Mouse (Mus musculus) heart, embryonic 16.5 days (tissue): ENCODE data around the gene Sez6l2. TPM values are rescaled to one million over a fixed set of nuclear protein-coding genes. Genes with fewer than 3 reads are reported as not detected.
A peak's percentile ranks its signal among the peaks of the same experiment; 100 is the strongest.

Experiments used
- ATAC-seq: fragments of 200-750 bp; cut with Nextera tagmentation; replicated peaks from 2 replicates; pipeline ENCODE4 v1.8.0; 2017; ENCODE audit warnings: moderate number of reproducible peaks; ENCODE audit not compliant: insufficient read depth, low FRiP score; ENCODE audit errors: extremely low read depth
- H3K27ac ChIP-seq: fragments of 300-500 bp; sonication (generic); 2 replicates; pipeline ENCODE4 v1.5.1; 2014; ENCODE audit warnings: mild to moderate bottlenecking, low read length, control low read depth, moderate library complexity
- H3K27me3 ChIP-seq: fragments of 300-500 bp; sonication (generic); 2 replicates; pipeline ENCODE4 v1.6.1; 2014; ENCODE audit warnings: low read length, mixed read lengths; ENCODE audit not compliant: control insufficient read depth, insufficient read depth
- H3K36me3 ChIP-seq: fragments of 300-500 bp; sonication (generic); 2 replicates; pipeline ENCODE4 v1.6.1; 2014; ENCODE audit not compliant: control insufficient read depth, insufficient read depth
- H3K4me1 ChIP-seq: fragments of 300-500 bp; sonication (generic); 2 replicates; pipeline ENCODE4 v1.6.1; 2014; ENCODE audit warnings: low read length, mixed read lengths; ENCODE audit not compliant: control insufficient read depth, insufficient read depth
- H3K4me2 ChIP-seq: fragments of 300-500 bp; sonication (generic); 2 replicates; pipeline ENCODE4 v1.6.1; 2014; ENCODE audit warnings: low read depth, mild to moderate bottlenecking, control low read depth, low read length
- H3K4me3 ChIP-seq: fragments of 300-500 bp; sonication (generic); 2 replicates; pipeline ENCODE4 v1.5.1; 2014; ENCODE audit warnings: mild to moderate bottlenecking, control low read depth, low read length
- H3K9ac ChIP-seq: fragments of 300-500 bp; sonication (generic); 2 replicates; pipeline ENCODE4 v1.6.1; 2014; ENCODE audit warnings: low read length, control low read depth
- H3K9me3 ChIP-seq: fragments of 300-500 bp; sonication (generic); replicated peaks from 2 replicates; pipeline ENCODE4 v1.6.1; 2016; ENCODE audit warnings: low read length; ENCODE audit not compliant: control insufficient read depth
- WGBS: fragments of 180-500 bp; shearing (Covaris S2); extraction: QIAGEN DNeasy Blood & Tissue Kit; methylation state at CpG from one replicate; pipeline ENCODE4 v1.1.7; 2014; 5-methylcytosine and 5-hydroxymethylcytosine counted together
- polyA plus RNA-seq: library from polyadenylated mRNA; unstranded; fragments of >200 nt; fragmentation: Nextera tagmentation; extraction: Ambion mirVana; gene quantifications from 2 replicates; pipeline ENCODE4 v1.2.1, GENCODE M21; 2015

The Sez6l2 gene
- polyA plus RNA-seq, 1 experiment from 2014 or later = 0.53 TPM

GRCm38 (mm10) chr7:127014993-127015392, 64.6 kb downstream of the Sez6l2 start:
- H3K9ac ChIP-seq = no peak overlapping the region
- H3K4me1 ChIP-seq = peaks cover 33% of the 10 kb centered on the region
- H3K4me3 ChIP-seq = no peak overlapping the region
- no peaks in the 10 kb centered on the region for H3K9me3 ChIP-seq
- no peak overlapping the region; the same call in 1 of the 2 replicates for H3K27ac ChIP-seq
- H3K27me3 ChIP-seq = no peaks in the 10 kb centered on the region
- H3K4me2 ChIP-seq = peak overlapping the region; percentile 83
- WGBS = 90% methylated on average over 12 of the region's 12 CpGs
- peaks cover 11% of the 10 kb centered on the region; the same call in 1 of the 2 replicates for H3K36me3 ChIP-seq
- no peak for ATAC-seq

GRCm38 (mm10) chr7:127016081-127016480, 65.7 kb downstream of the Sez6l2 start:
- H3K4me2 ChIP-seq = peak overlapping the region; percentile 83

GRCm38 (mm10) chr7:127016481-127016485, 65.9 kb downstream of the Sez6l2 start, which contains the start of gene Pagr1b:
Gene Pagr1b (minus strand): TSS chr7:127016484.
- peak within 1 kb of the TSS; percentile 99 for H3K27ac ChIP-seq

More at GRCm38 (mm10) chr7:127016081-127016480, 65.7 kb downstream of the Sez6l2 start:
- 1% methylated on average over 10 of the region's 10 CpGs for WGBS
- Histone ChIP-seq H3K9me3 (no peaks in the 10 kb centered on the region), H3K36me3 (peaks cover 11% of the 10 kb centered on the region; the same call in 1 of the 2 replicates), H3K4me3 (peak overlapping the region; percentile 89), H3K4me1 (peaks cover 42% of the 10 kb centered on the region), H3K27ac (peak overlapping the region; percentile 99), H3K27me3 (no peaks in the 10 kb centered on the region), H3K9ac (peak overlapping the region; percentile 96)
- peak; percentile 12; the same call in 1 of the 2 replicates for ATAC-seq

GRCm38 (mm10) chr7:127016486-127016938, 66.1 kb downstream of the Sez6l2 start:
- WGBS = under 1% methylated on average over 22 of the region's 22 CpGs
- H3K4me1 ChIP-seq = peaks cover 46% of the 10 kb centered on the region

More at GRCm38 (mm10) chr7:127016481-127016485, 65.9 kb downstream of the Sez6l2 start, which contains the start of gene Pagr1b:
- no peaks in the 10 kb centered on the region for H3K27me3 ChIP-seq
- H3K9me3 ChIP-seq = no peaks in the 10 kb centered on the region
- ATAC-seq = no peak
- peak within 1 kb of the TSS; percentile 83 for H3K4me2 ChIP-seq
- H3K4me1 ChIP-seq = peaks cover 44% of the 10 kb centered on the region
- peak within 1 kb of the TSS; percentile 96 for H3K9ac ChIP-seq
- peak within 1 kb of the TSS; percentile 89 for H3K4me3 ChIP-seq
- H3K36me3 ChIP-seq = peaks cover 11% of the 10 kb centered on the region; the same call in 1 of the 2 replicates

GRCm38 (mm10) chr7:127016971-127017949, 66.9 kb downstream of the Sez6l2 start, which contains the start of gene Pagr1a:
Gene Pagr1a (minus strand): TSS chr7:127017352.
- H3K4me2 ChIP-seq = peak within 1 kb of the TSS; percentile 83
- peak within 1 kb of the TSS; percentile 96 for H3K9ac ChIP-seq
- peak within 1 kb of the TSS; percentile 89 for H3K4me3 ChIP-seq
- no peaks in the 10 kb centered on the region for H3K27me3 ChIP-seq
- peak within 1 kb of the TSS; percentile 99 for H3K27ac ChIP-seq
- WGBS = 3% methylated on average over 39 of the region's 39 CpGs
- peaks cover 54% of the 10 kb centered on the region for H3K4me1 ChIP-seq
- H3K9me3 ChIP-seq = no peaks in the 10 kb centered on the region
- peaks cover 13% of the 10 kb centered on the region; the same call in 1 of the 2 replicates for H3K36me3 ChIP-seq
- ATAC-seq = peak; percentile 84

More at GRCm38 (mm10) chr7:127016486-127016938, 66.1 kb downstream of the Sez6l2 start:
- Histone ChIP-seq H3K9me3 (no peaks in the 10 kb centered on the region), H3K27me3 (no peaks in the 10 kb centered on the region), H3K36me3 (peaks cover 11% of the 10 kb centered on the region; the same call in 1 of the 2 replicates), H3K4me2 (peak overlapping the region; percentile 83), H3K9ac (peak overlapping the region; percentile 96), H3K4me3 (peak overlapping the region; percentile 89), H3K27ac (peak overlapping the region; percentile 99)
- peak; percentile 49 for ATAC-seq

- peaks cover 20% of the 10 kb centered on the region for H3K36me3 ChIP-seq
- WGBS = 42% methylated on average over 6 of the region's 6 CpGs
- peaks cover 58% of the 10 kb centered on the region for H3K4me1 ChIP-seq
- H3K27me3 ChIP-seq = no peaks in the 10 kb centered on the region
- ATAC-seq = no peak
- H3K27ac ChIP-seq = peak overlapping the region; percentile 99
- peak overlapping the region; percentile 46; the same call in 1 of the 2 replicates for H3K9ac ChIP-seq
- no peak overlapping the region for H3K4me2 ChIP-seq
- no peaks in the 10 kb centered on the region for H3K9me3 ChIP-seq
- no peak overlapping the region for H3K4me3 ChIP-seq
These were observed 67.6 kb downstream of the Sez6l2 start for GRCm38 (mm10) chr7:127017950-127018345.

GRCm38 (mm10) chr7:127018416-127019305, 68.3 kb downstream of the Sez6l2 start:
- WGBS = 73% methylated on average over 15 of the region's 15 CpGs
- H3K4me3 ChIP-seq = no peak overlapping the region
- H3K9ac ChIP-seq = peak overlapping the region; percentile 26; the same call in 1 of the 2 replicates
- no peak for ATAC-seq
- H3K27ac ChIP-seq = peak overlapping the region; percentile 99; the same call in 1 of the 2 replicates
- no peaks in the 10 kb centered on the region for H3K9me3 ChIP-seq
- H3K36me3 ChIP-seq = peaks cover 21% of the 10 kb centered on the region
- H3K27me3 ChIP-seq = no peaks in the 10 kb centered on the region
- no peak overlapping the region for H3K4me2 ChIP-seq
- peaks cover 60% of the 10 kb centered on the region for H3K4me1 ChIP-seq

- no peak for ATAC-seq
- 73% methylated on average over 14 of the region's 14 CpGs for WGBS
- Histone ChIP-seq H3K27me3 (no peaks in the 10 kb centered on the region), H3K27ac (no peak overlapping the region), H3K36me3 (peaks cover 25% of the 10 kb centered on the region), H3K4me2 (no peak overlapping the region), H3K4me1 (peaks cover 62% of the 10 kb centered on the region), H3K9me3 (no peaks in the 10 kb centered on the region), H3K9ac (peak overlapping the region; percentile 12; the same call in 1 of the 2 replicates), H3K4me3 (no peak overlapping the region)
These were observed 69.1 kb downstream of the Sez6l2 start for GRCm38 (mm10) chr7:127019306-127019960.
